Mouse (Mus musculus): ENCODE measurements around the gene BC003965. TPM values are rescaled to one million over a fixed set of nuclear protein-coding genes. Genes with fewer than 3 reads are reported as not detected.
"Not testable (repeated sequence)": the region's sequence is repeated elsewhere in the genome, so short reads cannot be mapped to it uniquely, and the experiment has no call there.

Gene BC003965
- polyA plus RNA-seq, 1 experiment from 2014 or later, result 33.4 TPM

DNA sequence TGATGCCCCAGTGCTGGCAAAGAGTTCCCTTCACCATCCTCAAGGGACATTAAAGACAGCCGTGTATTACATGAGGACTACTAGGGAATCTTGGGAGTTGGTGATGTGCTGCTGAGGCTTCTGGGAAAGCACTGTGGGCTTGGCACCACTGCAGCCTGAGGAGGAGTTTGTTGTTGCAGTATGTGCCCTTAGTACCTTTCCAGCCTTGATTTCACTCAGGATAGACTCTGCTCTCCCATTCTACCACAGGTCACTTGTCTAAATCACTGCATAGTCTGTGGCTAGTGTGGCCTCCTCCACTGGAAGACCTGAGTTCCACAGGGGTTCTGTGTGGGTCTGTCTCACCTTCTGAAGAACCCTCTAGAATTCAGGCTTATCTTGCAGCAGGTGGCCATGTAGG is 36.4 kb downstream of the BC003965 start:
- H3K9me3 ChIP-seq, result no peaks in the 10 kb centered on the region
- H3K27me3 ChIP-seq, result peaks cover 8% of the 10 kb centered on the region
- H3K4me1 ChIP-seq, result peaks cover 11% of the 10 kb centered on the region; the same call in 1 of the 2 replicates
- no peak overlapping the region for H3K4me3 ChIP-seq
- no peak overlapping the region for H3K27ac ChIP-seq (replicated peaks)
- no peak overlapping the region for H3K4me2 ChIP-seq (replicated peaks)
- WGBS, result 100% methylated on average over 1 of the region's 1 CpGs
- H3K9ac ChIP-seq (replicated peaks), result no peak overlapping the region
- H3K36me3 ChIP-seq, result peaks cover 23% of the 10 kb centered on the region
- ATAC-seq (ENCODE audit: low FRiP score, low read depth), result no peak

DNA sequence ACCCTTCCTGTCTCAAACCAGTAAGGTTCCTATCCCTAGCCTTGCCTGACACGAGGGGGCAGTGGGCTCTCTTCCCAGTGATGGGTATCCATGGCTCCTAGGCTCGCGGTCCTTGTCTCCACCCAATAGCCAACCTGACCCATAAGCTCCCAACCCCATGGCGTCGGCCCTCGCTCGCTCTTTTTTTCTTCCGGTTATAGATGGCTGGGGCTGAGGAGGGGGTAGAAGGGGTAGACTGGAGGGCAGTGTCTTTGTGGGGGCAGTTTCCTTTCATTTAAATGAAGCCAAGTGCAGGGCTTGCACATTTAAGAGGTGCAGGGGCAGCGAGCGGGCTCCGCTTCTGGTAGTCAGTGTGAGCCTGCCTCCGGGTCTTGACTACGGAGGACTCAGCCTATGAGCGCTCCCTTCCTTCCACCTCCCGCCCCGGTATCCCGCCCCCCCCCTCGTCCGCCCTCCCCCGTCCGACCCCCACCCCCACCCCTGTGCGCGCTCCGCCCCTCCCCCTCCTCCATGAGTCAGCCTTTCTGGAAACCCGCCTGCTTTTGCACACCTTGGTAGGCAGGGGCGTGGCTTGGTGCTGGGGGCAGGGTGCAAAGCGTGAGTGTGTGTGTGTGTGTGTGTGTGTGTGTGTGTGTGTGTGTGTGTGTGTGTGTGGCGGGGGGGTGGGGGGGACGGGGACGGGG is 37.6 kb downstream of the BC003965 start:
- peak overlapping the region; percentile 52; the same call in 1 of the 2 replicates for H3K27ac ChIP-seq (replicated peaks)

DNA sequence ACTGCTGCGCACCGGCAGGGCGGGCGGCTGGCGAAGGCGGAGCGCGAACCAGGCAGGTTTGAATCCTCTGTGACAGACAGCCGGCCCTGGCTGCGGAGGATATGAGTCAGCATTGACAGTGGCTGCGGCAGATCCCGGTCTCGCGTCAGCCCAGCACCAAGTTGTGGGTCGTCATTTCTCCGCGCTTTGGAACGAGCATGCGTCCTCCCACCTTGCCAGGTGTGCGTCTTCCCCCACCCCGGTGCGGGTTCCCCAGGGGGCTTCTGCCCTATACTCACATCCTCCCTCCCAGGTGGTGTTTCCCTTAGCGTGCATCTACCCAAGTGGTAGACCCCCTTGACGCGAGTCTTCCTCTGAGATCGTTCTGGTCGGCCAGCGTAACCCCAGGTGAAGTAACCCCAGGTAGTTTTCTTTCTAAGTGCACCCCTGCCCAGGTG is 38.2 kb downstream of the BC003965 start:
- ATAC-seq (ENCODE audit: low FRiP score, low read depth), result peak; percentile 89
- not testable (repeated sequence) for H3K27me3 ChIP-seq; H3K9ac ChIP-seq (replicated peaks); H3K9me3 ChIP-seq; H3K27ac ChIP-seq (replicated peaks)
- Histone ChIP-seq H3K36me3 (peaks cover 13% of the 10 kb centered on the region), H3K4me2 (replicated peaks) (peak overlapping the region; percentile 69), H3K4me1 (peaks cover 11% of the 10 kb centered on the region; the same call in 1 of the 2 replicates), H3K4me3 (peak overlapping the region; percentile 42; the same call in 1 of the 2 replicates)
- WGBS, result 12% methylated on average over 13 of the region's 28 CpGs

More for the DNA sequence above, 37.6 kb downstream of the BC003965 start:
- H3K27me3 ChIP-seq, result peaks cover 8% of the 10 kb centered on the region
- peaks cover 13% of the 10 kb centered on the region for H3K36me3 ChIP-seq
- H3K4me3 ChIP-seq, result peak overlapping the region; percentile 42
- H3K4me2 ChIP-seq (replicated peaks), result peak overlapping the region; percentile 69
- H3K4me1 ChIP-seq, result peaks cover 11% of the 10 kb centered on the region; the same call in 1 of the 2 replicates
- peak; percentile 83 for ATAC-seq (ENCODE audit: low FRiP score, low read depth)
- H3K9ac ChIP-seq (replicated peaks), result peak overlapping the region; percentile 32; the same call in 1 of the 2 replicates
- under 1% methylated on average over 23 of the region's 30 CpGs for WGBS
- no peaks in the 10 kb centered on the region for H3K9me3 ChIP-seq

DNA sequence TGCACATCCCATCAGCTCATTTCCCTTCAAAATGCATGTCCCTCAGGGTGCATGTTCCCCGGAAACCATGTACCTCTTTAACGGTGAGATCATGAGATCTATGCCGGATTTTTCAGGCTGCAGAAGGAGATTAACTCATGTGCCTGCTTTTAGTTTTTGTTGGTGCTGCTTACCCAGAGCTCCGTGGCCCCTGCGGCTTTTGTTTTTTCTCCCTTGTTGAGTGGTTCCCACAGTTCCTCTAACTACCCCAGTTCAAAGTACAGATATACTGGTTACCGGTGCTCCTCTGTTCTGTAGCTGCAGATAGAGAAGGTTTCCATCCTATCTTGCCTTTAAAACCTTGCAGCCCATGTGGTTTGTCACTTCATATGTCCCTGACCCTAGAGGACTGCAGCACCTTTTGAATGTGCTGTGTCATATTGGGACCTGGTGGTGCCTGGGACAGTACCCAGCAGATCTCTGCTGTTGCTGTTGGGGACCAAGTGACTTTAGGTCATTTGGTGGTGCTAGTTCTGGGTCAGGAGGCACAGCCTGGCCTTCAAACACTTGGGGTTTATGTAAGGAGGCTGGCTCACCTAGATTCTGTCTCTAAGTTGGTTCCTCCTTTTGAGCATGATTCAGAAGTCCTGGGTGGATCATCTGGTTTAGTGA is 38.7 kb downstream of the BC003965 start:
- peak overlapping the region; percentile 69 for H3K4me2 ChIP-seq (replicated peaks)
- ATAC-seq (ENCODE audit: low FRiP score, low read depth), result no peak

DNA sequence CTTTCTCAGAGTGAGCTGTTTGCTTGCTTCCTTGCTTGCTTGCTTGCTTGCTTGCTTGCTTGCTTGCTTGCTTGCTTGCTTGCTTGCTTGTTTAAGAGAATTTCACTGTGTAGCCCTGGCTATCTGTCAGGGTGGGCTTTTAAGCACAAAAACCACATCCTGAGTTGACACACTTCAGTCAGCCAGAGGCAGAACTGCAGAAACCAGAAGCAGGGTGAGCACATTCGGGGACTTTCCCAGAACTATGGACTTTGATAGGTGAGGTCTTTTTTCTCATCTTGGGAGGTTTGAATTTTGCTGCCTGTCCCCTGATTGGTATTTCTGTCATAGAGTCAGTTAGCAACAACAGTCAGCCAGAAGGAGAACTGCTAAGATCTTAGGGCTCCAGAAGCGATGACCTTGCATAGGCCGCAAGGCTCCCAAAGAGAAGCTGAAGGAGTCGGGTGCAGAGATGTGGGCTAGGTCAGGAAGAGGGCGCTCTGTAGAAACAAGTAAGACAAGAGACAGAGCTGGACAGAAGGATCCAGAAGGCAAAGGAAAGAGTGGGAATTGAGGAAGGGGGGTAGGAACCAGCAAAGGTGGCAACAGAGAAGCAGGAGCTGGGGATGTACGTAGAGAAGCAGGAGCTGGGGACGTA is 40.4 kb downstream of the BC003965 start:
- Histone ChIP-seq H3K36me3 (peaks cover 6% of the 10 kb centered on the region; the same call in 1 of the 2 replicates), H3K9me3 (no peaks in the 10 kb centered on the region), H3K27me3 (peaks cover 8% of the 10 kb centered on the region), H3K4me2 (replicated peaks) (no peak overlapping the region), H3K27ac (replicated peaks) (no peak overlapping the region), H3K4me3 (no peak overlapping the region), H3K4me1 (peaks cover 11% of the 10 kb centered on the region; the same call in 1 of the 2 replicates), H3K9ac (replicated peaks) (no peak overlapping the region)
- 86% methylated on average over 7 of the region's 7 CpGs for WGBS
- no peak for ATAC-seq (ENCODE audit: low FRiP score, low read depth)

More for the DNA sequence above, 38.7 kb downstream of the BC003965 start:
- no peaks in the 10 kb centered on the region for H3K9me3 ChIP-seq
- H3K9ac ChIP-seq (replicated peaks), result no peak overlapping the region
- peaks cover 13% of the 10 kb centered on the region for H3K36me3 ChIP-seq
- 30% methylated on average over 6 of the region's 6 CpGs for WGBS
- peaks cover 11% of the 10 kb centered on the region; the same call in 1 of the 2 replicates for H3K4me1 ChIP-seq
- no peak overlapping the region for H3K4me3 ChIP-seq
- H3K27ac ChIP-seq (replicated peaks), result no peak overlapping the region
- H3K27me3 ChIP-seq, result peaks cover 8% of the 10 kb centered on the region

DNA sequence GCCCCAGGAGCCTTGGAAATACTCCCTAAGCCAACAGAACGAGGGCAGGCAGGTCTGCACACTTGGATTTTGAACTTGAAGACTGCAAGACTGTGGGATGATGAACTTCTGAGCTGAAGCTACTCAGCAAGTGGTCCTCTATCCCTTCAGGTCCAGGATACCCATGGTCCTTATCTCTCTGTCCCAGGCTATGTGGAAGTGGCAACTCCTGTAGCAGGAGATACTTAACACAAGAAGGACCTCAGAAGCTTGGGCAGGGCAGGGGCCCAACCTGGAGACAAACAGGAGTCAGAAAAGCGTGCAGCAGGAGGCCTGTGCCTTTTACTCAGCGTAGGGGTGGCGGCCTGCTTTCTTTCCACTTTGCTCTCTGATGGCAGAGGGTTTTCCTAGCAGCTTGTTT is 41.3 kb downstream of the BC003965 start:
- Histone ChIP-seq H3K4me3 (no peak overlapping the region), H3K36me3 (peaks cover 12% of the 10 kb centered on the region), H3K4me2 (replicated peaks) (no peak overlapping the region), H3K9ac (replicated peaks) (no peak overlapping the region), H3K27me3 (peaks cover 7% of the 10 kb centered on the region), H3K4me1 (peaks cover 11% of the 10 kb centered on the region; the same call in 1 of the 2 replicates), H3K27ac (replicated peaks) (no peak overlapping the region), H3K9me3 (no peaks in the 10 kb centered on the region)
- ATAC-seq (ENCODE audit: low FRiP score, low read depth), result no peak
- 86% methylated on average over 4 of the region's 4 CpGs for WGBS

DNA sequence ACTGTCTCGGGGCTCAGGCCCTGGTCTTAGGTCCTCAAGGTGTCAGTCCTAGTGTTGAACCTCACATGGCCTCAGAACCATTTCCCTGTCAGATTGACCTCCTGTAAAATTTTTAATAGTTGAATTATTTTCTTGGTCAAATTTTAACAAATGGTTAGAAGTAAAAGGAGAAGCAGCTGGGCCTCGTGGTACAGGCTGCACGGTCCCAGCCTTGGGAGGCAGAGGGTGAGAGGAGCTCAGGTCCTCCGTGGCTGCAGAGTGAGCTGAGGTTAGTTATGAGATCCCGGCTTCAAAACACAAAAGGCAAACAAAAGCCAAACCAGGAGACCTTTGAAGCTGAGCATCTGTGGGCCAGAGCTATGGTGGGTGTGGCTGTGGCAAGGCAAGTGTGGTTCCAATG is 43.6 kb downstream of the BC003965 start:
- Histone ChIP-seq H3K9me3 (no peaks in the 10 kb centered on the region), H3K4me3 (no peak overlapping the region), H3K27ac (replicated peaks) (no peak overlapping the region), H3K36me3 (peaks cover 21% of the 10 kb centered on the region), H3K27me3 (no peaks in the 10 kb centered on the region), H3K9ac (replicated peaks) (no peak overlapping the region), H3K4me2 (replicated peaks) (no peak overlapping the region), H3K4me1 (no peaks in the 10 kb centered on the region; the same call in 1 of the 2 replicates)
- WGBS, result 88% methylated on average over 5 of the region's 5 CpGs
- no peak for ATAC-seq (ENCODE audit: low FRiP score, low read depth)

DNA sequence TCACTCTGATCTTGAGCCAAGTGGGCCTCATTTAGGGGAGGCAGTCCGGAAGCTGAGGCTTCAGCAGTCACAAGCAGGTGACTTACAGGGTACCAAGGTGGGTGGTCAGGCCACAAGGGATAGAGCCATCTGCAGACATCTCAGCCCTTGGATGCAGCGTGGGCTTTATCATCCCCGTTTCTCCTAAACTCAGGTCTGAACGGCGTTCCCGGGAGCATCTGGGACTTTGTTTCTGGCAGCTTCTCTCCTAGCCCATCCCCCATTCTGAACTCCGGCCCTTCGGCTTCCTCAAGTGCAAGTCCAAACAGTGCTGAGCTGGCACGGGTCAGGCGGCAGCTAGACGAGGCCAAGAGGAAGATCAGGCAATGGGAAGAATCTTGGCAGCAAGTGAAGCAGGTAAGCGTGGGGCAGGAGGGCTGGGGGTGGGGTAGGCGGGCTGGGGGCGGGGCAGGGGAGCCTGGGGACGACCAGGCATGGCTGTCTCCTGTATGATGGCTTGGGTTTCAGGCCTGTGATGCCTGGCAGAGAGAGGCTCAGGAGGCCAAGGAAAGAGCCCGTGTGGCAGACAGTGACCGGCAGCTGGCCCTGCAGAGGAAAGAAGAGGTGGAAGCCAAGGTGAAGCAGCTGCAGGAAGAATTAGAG is 45.8 kb downstream of the BC003965 start:
- not testable (repeated sequence) for H3K4me3 ChIP-seq; H3K4me1 ChIP-seq; H3K9ac ChIP-seq (replicated peaks); H3K9me3 ChIP-seq; ATAC-seq (ENCODE audit: low FRiP score, low read depth); H3K27ac ChIP-seq (replicated peaks); H3K4me2 ChIP-seq (replicated peaks); H3K27me3 ChIP-seq
- peaks cover 30% of the 10 kb centered on the region for H3K36me3 ChIP-seq
- WGBS, result 81% methylated on average over 17 of the region's 17 CpGs

DNA sequence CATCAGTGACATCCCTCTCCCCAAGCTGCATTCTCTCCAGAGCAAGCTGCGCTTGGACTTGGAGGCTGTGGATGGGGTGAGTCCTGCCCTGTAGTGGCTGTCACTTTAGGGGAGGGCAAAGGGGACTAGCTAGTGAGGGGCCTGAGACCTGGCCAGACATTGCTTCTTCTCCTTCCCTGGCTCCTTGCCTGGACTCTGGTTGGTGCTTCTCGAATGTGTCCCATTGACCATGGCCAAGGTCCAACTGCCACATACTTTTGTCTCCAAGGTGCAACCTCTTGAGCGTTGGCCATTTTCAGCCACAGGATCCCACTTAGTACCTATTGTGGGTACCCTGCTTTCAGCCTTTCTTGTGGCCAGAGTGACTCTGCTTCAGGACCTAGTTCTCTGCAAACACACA is 46.3 kb downstream of the BC003965 start:
- ATAC-seq (ENCODE audit: low FRiP score, low read depth), result no peak
- no peak overlapping the region for H3K9ac ChIP-seq (replicated peaks)
- no peaks in the 10 kb centered on the region for H3K27me3 ChIP-seq
- no peak overlapping the region for H3K27ac ChIP-seq (replicated peaks)
- H3K9me3 ChIP-seq, result no peaks in the 10 kb centered on the region
- H3K4me2 ChIP-seq (replicated peaks), result no peak overlapping the region
- no peaks in the 10 kb centered on the region for H3K4me1 ChIP-seq
- peaks cover 36% of the 10 kb centered on the region for H3K36me3 ChIP-seq
- no peak overlapping the region for H3K4me3 ChIP-seq
- WGBS, result 92% methylated on average over 3 of the region's 3 CpGs

DNA sequence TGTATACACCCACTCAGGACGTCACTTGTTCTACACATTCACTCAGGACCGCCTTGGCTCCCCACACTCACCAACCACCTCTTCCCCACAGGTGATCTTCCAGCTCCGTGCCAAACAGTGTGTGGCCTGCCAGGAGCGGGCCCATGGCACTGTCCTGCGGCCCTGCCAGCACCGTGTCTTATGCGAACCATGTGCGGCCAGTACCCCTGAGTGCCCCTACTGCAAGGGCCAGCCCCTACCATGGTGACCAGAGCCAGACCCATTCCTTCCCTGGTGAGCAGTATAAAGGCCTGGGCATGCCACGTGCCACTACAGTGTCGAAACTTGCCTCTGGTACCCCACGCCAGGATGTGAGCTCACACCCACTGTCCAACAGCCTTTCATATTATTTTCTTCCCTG is 47.3 kb downstream of the BC003965 start:
- not testable (repeated sequence) for H3K27me3 ChIP-seq; H3K4me2 ChIP-seq (replicated peaks); H3K4me1 ChIP-seq; H3K9me3 ChIP-seq; H3K27ac ChIP-seq (replicated peaks); H3K9ac ChIP-seq (replicated peaks); H3K4me3 ChIP-seq
- 88% methylated on average over 7 of the region's 11 CpGs for WGBS
- H3K36me3 ChIP-seq, result peaks cover 45% of the 10 kb centered on the region
- ATAC-seq (ENCODE audit: low FRiP score, low read depth), result peak; percentile 68

DNA sequence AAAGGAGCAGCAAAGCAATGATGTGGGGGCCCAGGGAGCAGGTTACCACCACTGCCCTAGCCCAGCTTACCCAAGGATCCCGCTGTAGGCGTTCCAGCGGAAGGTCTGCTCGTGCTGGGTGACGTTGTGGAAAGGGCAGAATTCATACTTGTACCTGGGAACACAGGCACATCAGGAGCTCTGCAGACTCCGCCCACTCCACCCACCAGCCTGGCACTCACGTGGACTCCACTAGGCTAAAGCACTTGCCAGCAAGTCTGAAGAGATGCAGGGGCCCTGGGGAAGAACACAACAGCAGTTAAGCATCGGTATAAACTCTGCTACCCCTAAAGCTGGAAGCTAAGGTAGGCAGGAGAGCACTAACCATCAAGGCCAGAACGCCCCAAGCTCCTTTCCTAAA is 51.3 kb downstream of the BC003965 start:
- no peaks in the 10 kb centered on the region for H3K9me3 ChIP-seq
- H3K4me3 ChIP-seq, result no peak overlapping the region
- no peak overlapping the region for H3K27ac ChIP-seq (replicated peaks)
- 85% methylated on average over 9 of the region's 9 CpGs for WGBS
- peaks cover 8% of the 10 kb centered on the region for H3K4me1 ChIP-seq
- no peak for ATAC-seq (ENCODE audit: low FRiP score, low read depth)
- H3K9ac ChIP-seq (replicated peaks), result no peak overlapping the region
- H3K36me3 ChIP-seq, result peaks cover 37% of the 10 kb centered on the region
- no peaks in the 10 kb centered on the region for H3K27me3 ChIP-seq
- no peak overlapping the region for H3K4me2 ChIP-seq (replicated peaks)

Data from midbrain, embryonic 12.5 days (tissue).